Mouse (Mus musculus): Measurements from ENCODE around the gene Gas2.

Gas2 gene

DNA sequence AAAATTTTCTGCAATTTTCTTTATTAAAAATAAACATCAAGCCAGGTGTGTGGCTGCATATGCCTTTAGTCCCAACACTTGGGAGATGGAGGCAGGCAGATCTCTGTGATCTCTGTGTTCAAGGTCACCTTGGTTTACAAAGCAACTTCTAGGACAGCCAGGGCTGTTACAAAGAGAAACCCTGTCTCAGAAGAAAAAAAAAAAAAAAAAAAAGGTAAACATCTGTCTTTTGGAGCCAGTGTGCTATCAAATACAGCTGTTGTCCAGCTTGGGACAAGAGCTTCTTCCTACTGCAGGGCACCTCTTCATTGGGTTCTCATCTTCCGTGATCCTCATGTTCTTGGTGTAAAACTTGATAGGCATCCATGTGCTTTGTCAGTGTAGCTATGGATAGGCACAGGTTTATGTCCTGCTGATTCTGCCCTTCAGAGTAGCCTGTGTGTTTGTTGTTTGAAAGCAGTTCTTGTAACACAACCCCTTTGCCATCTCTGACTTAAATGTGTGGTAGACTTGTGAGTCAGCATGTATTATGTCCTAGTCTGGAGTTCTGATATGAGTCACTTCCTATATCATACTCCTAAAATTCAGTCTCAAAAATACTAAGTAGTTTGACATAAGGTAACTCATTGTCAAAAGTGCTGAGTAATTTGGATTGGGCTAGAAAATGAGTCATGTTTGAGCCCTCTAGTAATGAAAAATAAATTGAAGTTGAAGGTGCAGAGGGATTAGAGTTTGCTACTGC is 30.6 kb downstream of the Gas2 start:
- Histone ChIP-seq H3K27me3 (ENCODE audit: insufficient read depth, low read length) (no peaks in the 10 kb centered on the region), H3K4me1 (replicated peaks; ENCODE audit: low read depth, low read length) (no peaks in the 10 kb centered on the region), H3K9me3 (ENCODE audit: low read length) (no peaks in the 10 kb centered on the region), H3K4me3 (replicated peaks; ENCODE audit: low read length) (no peak overlapping the region), H3K36me3 (ENCODE audit: insufficient read depth, low read length) (no peaks in the 10 kb centered on the region)
- TF ChIP-seq POU5F1 (IDR thresholded peaks at IDR 0.05; ENCODE audit: borderline replicate concordance, low read length), result no peak
- no peak for TF ChIP-seq CTCF (conservative IDR thresholded peaks at IDR 0.05; ENCODE audit: low read length)
- TF ChIP-seq NANOG (IDR thresholded peaks at IDR 0.05; ENCODE audit: borderline replicate concordance, low read length), result no peak

GRCm38 (mm10) chr7:51893008-51893407 is 31.2 kb downstream of the Gas2 start:
- H3K4me1 ChIP-seq (replicated peaks; ENCODE audit: low read depth, low read length), result no peaks in the 10 kb centered on the region
- H3K36me3 ChIP-seq (ENCODE audit: insufficient read depth, low read length), result no peaks in the 10 kb centered on the region
- no peak for TF ChIP-seq CTCF (conservative IDR thresholded peaks at IDR 0.05; ENCODE audit: low read length)
- TF ChIP-seq POU5F1 (IDR thresholded peaks at IDR 0.05; ENCODE audit: borderline replicate concordance, low read length), result no peak
- no peaks in the 10 kb centered on the region for H3K9me3 ChIP-seq (ENCODE audit: low read length)
- H3K4me3 ChIP-seq (replicated peaks; ENCODE audit: low read length), result no peak overlapping the region
- H3K27me3 ChIP-seq (ENCODE audit: insufficient read depth, low read length), result no peaks in the 10 kb centered on the region

GRCm38 (mm10) chr7:51894133-51894801 is 32.5 kb downstream of the Gas2 start:
- Histone ChIP-seq H3K4me1 (replicated peaks; ENCODE audit: low read depth, low read length) (no peaks in the 10 kb centered on the region), H3K4me3 (replicated peaks; ENCODE audit: low read length) (no peak overlapping the region), H3K36me3 (ENCODE audit: insufficient read depth, low read length) (no peaks in the 10 kb centered on the region), H3K9me3 (ENCODE audit: low read length) (no peaks in the 10 kb centered on the region), H3K27me3 (ENCODE audit: insufficient read depth, low read length) (no peaks in the 10 kb centered on the region)
- TF ChIP-seq CTCF (conservative IDR thresholded peaks at IDR 0.05; ENCODE audit: low read length) (no peak), POU5F1 (IDR thresholded peaks at IDR 0.05; ENCODE audit: borderline replicate concordance, low read length) (no peak), NANOG (IDR thresholded peaks at IDR 0.05; ENCODE audit: borderline replicate concordance, low read length) (no peak)

GRCm38 (mm10) chr7:51894939-51895338 is 33.1 kb downstream of the Gas2 start:
- H3K4me1 ChIP-seq (replicated peaks; ENCODE audit: low read depth, low read length), result no peaks in the 10 kb centered on the region
- H3K27me3 ChIP-seq (ENCODE audit: insufficient read depth, low read length), result no peaks in the 10 kb centered on the region
- no peak overlapping the region for H3K4me3 ChIP-seq (replicated peaks; ENCODE audit: low read length)
- no peaks in the 10 kb centered on the region for H3K9me3 ChIP-seq (ENCODE audit: low read length)
- H3K36me3 ChIP-seq (ENCODE audit: insufficient read depth, low read length), result no peaks in the 10 kb centered on the region
- TF ChIP-seq POU5F1 (IDR thresholded peaks at IDR 0.05; ENCODE audit: borderline replicate concordance, low read length) (no peak), NANOG (IDR thresholded peaks at IDR 0.05; ENCODE audit: borderline replicate concordance, low read length) (no peak), CTCF (conservative IDR thresholded peaks at IDR 0.05; ENCODE audit: low read length) (no peak)

DNA sequence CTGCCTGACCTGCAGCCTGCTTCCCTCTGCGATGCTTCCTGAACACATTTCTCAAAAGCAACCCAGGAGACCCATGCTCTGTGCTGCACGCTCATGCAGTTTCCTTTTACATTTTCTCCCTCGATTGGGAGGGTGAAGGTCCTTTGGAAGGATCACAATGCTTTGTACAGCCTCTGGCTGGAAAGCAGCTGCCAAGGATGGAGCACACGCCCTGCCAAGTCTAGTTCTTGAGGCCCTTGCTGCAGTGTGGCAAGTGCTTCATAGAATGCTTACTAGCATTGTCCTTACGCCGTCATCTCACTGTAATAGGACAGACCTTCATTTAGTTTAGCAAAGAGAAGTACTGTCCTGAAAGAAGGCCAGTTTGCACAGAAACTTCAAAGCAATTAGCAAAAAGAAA is 37.3 kb downstream of the Gas2 start:
- Histone ChIP-seq H3K27me3 (ENCODE audit: insufficient read depth, low read length) (no peaks in the 10 kb centered on the region), H3K4me1 (replicated peaks; ENCODE audit: low read depth, low read length) (no peaks in the 10 kb centered on the region), H3K9me3 (ENCODE audit: low read length) (no peaks in the 10 kb centered on the region), H3K36me3 (ENCODE audit: insufficient read depth, low read length) (no peaks in the 10 kb centered on the region), H3K4me3 (replicated peaks; ENCODE audit: low read length) (no peak overlapping the region)
- TF ChIP-seq POU5F1 (IDR thresholded peaks at IDR 0.05; ENCODE audit: borderline replicate concordance, low read length) (no peak), CTCF (conservative IDR thresholded peaks at IDR 0.05; ENCODE audit: low read length) (no peak)

GRCm38 (mm10) chr7:51913292-51914050 is 51.7 kb downstream of the Gas2 start:
- Histone ChIP-seq H3K4me1 (replicated peaks; ENCODE audit: low read depth, low read length) (no peaks in the 10 kb centered on the region), H3K4me3 (replicated peaks; ENCODE audit: low read length) (no peak overlapping the region), H3K9me3 (ENCODE audit: low read length) (no peaks in the 10 kb centered on the region), H3K36me3 (ENCODE audit: insufficient read depth, low read length) (no peaks in the 10 kb centered on the region), H3K27me3 (ENCODE audit: insufficient read depth, low read length) (no peaks in the 10 kb centered on the region)
- TF ChIP-seq POU5F1 (IDR thresholded peaks at IDR 0.05; ENCODE audit: borderline replicate concordance, low read length) (no peak), CTCF (conservative IDR thresholded peaks at IDR 0.05; ENCODE audit: low read length) (no peak), NANOG (IDR thresholded peaks at IDR 0.05; ENCODE audit: borderline replicate concordance, low read length) (no peak)

DNA sequence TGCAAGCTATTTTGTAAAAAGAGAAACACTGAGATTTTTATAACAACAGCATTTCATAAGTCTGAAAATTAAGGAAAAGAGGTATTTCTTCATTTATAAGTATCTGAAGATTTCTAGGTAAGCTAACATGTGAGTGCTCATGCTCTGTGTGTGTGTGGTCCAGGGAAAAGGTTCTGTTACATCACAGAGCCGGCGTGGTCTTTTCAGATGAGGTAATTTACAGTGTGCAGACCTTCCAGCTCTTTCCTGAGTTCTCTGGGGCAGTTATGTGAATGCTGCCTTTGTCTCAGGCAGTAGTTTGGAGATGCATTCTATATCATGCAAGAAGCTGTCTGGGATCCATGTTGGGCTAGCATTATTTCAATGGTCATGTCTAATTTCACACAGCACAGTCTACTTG is 52.3 kb downstream of the Gas2 start:
- no peaks in the 10 kb centered on the region for H3K9me3 ChIP-seq (ENCODE audit: low read length)

DNA sequence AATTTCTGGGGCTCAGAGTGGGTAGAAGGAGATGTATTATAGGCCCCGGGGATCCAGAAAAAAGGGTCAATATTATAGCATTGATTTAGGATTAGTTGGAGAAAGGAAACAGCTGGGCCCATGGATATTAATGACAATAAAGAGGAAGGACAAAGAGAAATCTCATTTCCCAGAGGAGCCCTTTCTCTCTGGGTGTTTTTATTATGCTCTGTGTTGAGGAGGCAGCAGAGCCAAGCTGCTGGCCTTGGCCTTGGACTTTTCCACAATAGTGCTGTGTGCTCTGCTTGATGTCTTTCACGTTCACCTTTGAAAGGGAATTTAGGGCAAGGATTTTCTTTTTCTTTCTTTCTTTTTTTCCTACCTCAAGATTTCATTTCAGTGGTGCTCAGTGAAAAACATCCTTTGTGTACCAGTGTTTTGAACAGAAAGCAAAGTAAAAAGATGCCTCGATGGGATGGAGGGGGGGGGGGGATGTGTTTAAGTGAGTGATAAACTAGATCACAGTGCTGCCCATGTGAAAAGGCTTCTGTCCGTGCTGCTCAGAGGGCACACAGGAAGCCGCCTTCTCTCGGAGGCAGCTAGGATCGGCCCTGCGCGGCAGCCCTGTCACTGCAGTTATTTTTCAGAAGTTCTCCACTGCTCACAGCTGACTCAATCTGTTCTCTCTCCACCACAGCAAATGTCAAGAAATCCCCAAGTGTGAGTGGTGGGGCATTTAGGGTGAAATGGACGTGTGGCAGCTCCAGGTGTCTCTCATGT is 67.1 kb downstream of the Gas2 start:
- H3K4me1 ChIP-seq (replicated peaks; ENCODE audit: low read depth, low read length), result no peaks in the 10 kb centered on the region
- no peaks in the 10 kb centered on the region for H3K36me3 ChIP-seq (ENCODE audit: insufficient read depth, low read length)
- TF ChIP-seq POU5F1 (IDR thresholded peaks at IDR 0.05; ENCODE audit: borderline replicate concordance, low read length) (no peak), NANOG (IDR thresholded peaks at IDR 0.05; ENCODE audit: borderline replicate concordance, low read length) (no peak), CTCF (conservative IDR thresholded peaks at IDR 0.05; ENCODE audit: low read length) (no peak)
- no peaks in the 10 kb centered on the region for H3K27me3 ChIP-seq (ENCODE audit: insufficient read depth, low read length)
- H3K9me3 ChIP-seq (ENCODE audit: low read length), result no peaks in the 10 kb centered on the region
- H3K4me3 ChIP-seq (replicated peaks; ENCODE audit: low read length), result no peak overlapping the region

More for the DNA sequence above, 52.3 kb downstream of the Gas2 start:
- H3K27me3 ChIP-seq (ENCODE audit: insufficient read depth, low read length), result no peaks in the 10 kb centered on the region
- no peaks in the 10 kb centered on the region for H3K4me1 ChIP-seq (replicated peaks; ENCODE audit: low read depth, low read length)
- H3K36me3 ChIP-seq (ENCODE audit: insufficient read depth, low read length), result no peaks in the 10 kb centered on the region
- TF ChIP-seq NANOG (IDR thresholded peaks at IDR 0.05; ENCODE audit: borderline replicate concordance, low read length) (no peak), POU5F1 (IDR thresholded peaks at IDR 0.05; ENCODE audit: borderline replicate concordance, low read length) (no peak), CTCF (conservative IDR thresholded peaks at IDR 0.05; ENCODE audit: low read length) (no peak)
- H3K4me3 ChIP-seq (replicated peaks; ENCODE audit: low read length), result no peak overlapping the region

Data from E14TG2a.4 (cell line).